Mouse (Mus musculus) neural tube, embryonic 13.5 days (tissue): ENCODE measurements around the gene Vdac1. TPM values are rescaled to one million over a fixed set of nuclear protein-coding genes. Genes with fewer than 3 reads are reported as not detected.

ENCODE experiments used
- ATAC-seq: fragments of 200-750 bp; cut with Nextera tagmentation; 2 replicates; pipeline ENCODE4 v1.8.0; 2017; ENCODE audit warnings: low read depth, mild to moderate bottlenecking, moderate TSS enrichment, moderate library complexity
- H3K27ac ChIP-seq: fragments of 300-500 bp; sonication (generic); replicated peaks from 2 replicates; pipeline ENCODE4 v1.5.1; 2015; ENCODE audit warnings: moderate library complexity, mild to moderate bottlenecking, inconsistent platforms
- H3K27me3 ChIP-seq: fragments of 300-500 bp; sonication (generic); 2 replicates; pipeline ENCODE4 v1.6.1; 2015; ENCODE audit warnings: mild to moderate bottlenecking, inconsistent platforms
- H3K36me3 ChIP-seq: fragments of 300-500 bp; sonication (generic); 2 replicates; pipeline ENCODE4 v1.6.1; 2015; ENCODE audit warnings: mild to moderate bottlenecking, inconsistent platforms
- H3K4me1 ChIP-seq: fragments of 300-500 bp; sonication (generic); replicated peaks from 2 replicates; pipeline ENCODE4 v1.6.1; 2015; ENCODE audit warnings: inconsistent platforms
- H3K4me2 ChIP-seq: fragments of 300-500 bp; sonication (generic); 2 replicates; pipeline ENCODE4 v1.6.1; 2015; ENCODE audit warnings: inconsistent platforms, mild to moderate bottlenecking, moderate library complexity
- H3K4me3 ChIP-seq: fragments of 300-500 bp; sonication (generic); 2 replicates; pipeline ENCODE4 v1.5.1; 2015; ENCODE audit warnings: mild to moderate bottlenecking, inconsistent platforms
- H3K9ac ChIP-seq: fragments of 300-500 bp; sonication (generic); 2 replicates; pipeline ENCODE4 v1.6.1; 2015; ENCODE audit warnings: moderate library complexity, mild to moderate bottlenecking, inconsistent platforms
- H3K9me3 ChIP-seq: fragments of 300-500 bp; sonication (generic); 2 replicates; pipeline ENCODE4 v1.6.1; 2016; ENCODE audit warnings: inconsistent platforms
- WGBS: fragments of 180-500 bp; shearing (Covaris S2); methylation state at CpG from one replicate; pipeline ENCODE4 v1.1.7; 2015; 5-methylcytosine and 5-hydroxymethylcytosine counted together
- polyA plus RNA-seq: library from polyadenylated mRNA; unstranded; fragments of >200 nt; fragmentation: Nextera tagmentation; extraction: Ambion mirVana; gene quantifications from 2 replicates; pipeline ENCODE4 v1.2.1, GENCODE M21; 2015

Vdac1 gene
- polyA plus RNA-seq, 1 experiment from 2014 or later, result 296 TPM

GRCm38 (mm10) chr11:52335924-52336323 lies 24.7 kb upstream of the Vdac1 start:
- Histone ChIP-seq H3K9me3 (no peaks in the 10 kb centered on the region), H3K4me1 (0 out of 2 replicates have a peak, but pooled peaks cover 4% of the 10 kb centered on the region), H3K9ac (no peak overlapping the region), H3K27ac (no peak overlapping the region), H3K4me2 (no peak overlapping the region), H3K4me3 (no peak overlapping the region), H3K36me3 (no peaks in the 10 kb centered on the region), H3K27me3 (no peaks in the 10 kb centered on the region)
- 73% methylated on average over 7 of the region's 7 CpGs for WGBS
- ATAC-seq, result no peak

GRCm38 (mm10) chr11:52337651-52338295 lies 22.9 kb upstream of the Vdac1 start:
- H3K36me3 ChIP-seq, result no peaks in the 10 kb centered on the region
- WGBS, result 69% methylated on average over 10 of the region's 10 CpGs
- H3K9ac ChIP-seq, result no peak overlapping the region
- ATAC-seq, result no peak
- H3K4me2 ChIP-seq, result no peak overlapping the region
- H3K4me1 ChIP-seq, result 0 out of 2 replicates have a peak, but pooled peaks cover under 1% of the 10 kb centered on the region
- no peak overlapping the region for H3K27ac ChIP-seq
- H3K9me3 ChIP-seq, result no peaks in the 10 kb centered on the region
- H3K4me3 ChIP-seq, result no peak overlapping the region
- H3K27me3 ChIP-seq, result no peaks in the 10 kb centered on the region

- no peak overlapping the region for H3K9ac ChIP-seq
- WGBS, result 77% methylated on average over 3 of the region's 3 CpGs
- no peaks in the 10 kb centered on the region for H3K4me1 ChIP-seq
- H3K27ac ChIP-seq, result no peak overlapping the region
- H3K36me3 ChIP-seq, result no peaks in the 10 kb centered on the region
- no peak overlapping the region for H3K4me3 ChIP-seq
- H3K27me3 ChIP-seq, result no peaks in the 10 kb centered on the region
- no peak for ATAC-seq
- no peak overlapping the region for H3K4me2 ChIP-seq
- no peaks in the 10 kb centered on the region for H3K9me3 ChIP-seq
Measured at GRCm38 (mm10) chr11:52338351-52338750, 22.3 kb upstream of the Vdac1 start.

- no peak overlapping the region for H3K27ac ChIP-seq
- no peak overlapping the region for H3K9ac ChIP-seq
- H3K9me3 ChIP-seq, result no peaks in the 10 kb centered on the region
- no peak for ATAC-seq
- H3K4me1 ChIP-seq, result no peaks in the 10 kb centered on the region
- no peak overlapping the region for H3K4me3 ChIP-seq
- no peaks in the 10 kb centered on the region for H3K36me3 ChIP-seq
- no peaks in the 10 kb centered on the region for H3K27me3 ChIP-seq
- 95% methylated on average over 4 of the region's 4 CpGs for WGBS
- H3K4me2 ChIP-seq, result no peak overlapping the region
Measured at GRCm38 (mm10) chr11:52339098-52339497, 21.6 kb upstream of the Vdac1 start.

- no peak for ATAC-seq
- Histone ChIP-seq H3K9ac (no peak overlapping the region), H3K4me1 (no peaks in the 10 kb centered on the region)
Measured at GRCm38 (mm10) chr11:52339512-52339911, 21.1 kb upstream of the Vdac1 start.

GRCm38 (mm10) chr11:52340123-52340864 lies 20.4 kb upstream of the Vdac1 start:
- 91% methylated on average over 12 of the region's 12 CpGs for WGBS
- Histone ChIP-seq H3K36me3 (no peaks in the 10 kb centered on the region), H3K27ac (no peak overlapping the region), H3K4me1 (no peaks in the 10 kb centered on the region), H3K4me2 (no peak overlapping the region), H3K9me3 (no peaks in the 10 kb centered on the region), H3K4me3 (no peak overlapping the region), H3K27me3 (no peaks in the 10 kb centered on the region), H3K9ac (no peak overlapping the region)
- ATAC-seq, result no peak

More at GRCm38 (mm10) chr11:52339512-52339911, 21.1 kb upstream of the Vdac1 start:
- H3K4me2 ChIP-seq, result no peak overlapping the region
- 90% methylated on average over 12 of the region's 12 CpGs for WGBS
- H3K9me3 ChIP-seq, result no peaks in the 10 kb centered on the region
- H3K36me3 ChIP-seq, result no peaks in the 10 kb centered on the region
- H3K27ac ChIP-seq, result no peak overlapping the region
- H3K4me3 ChIP-seq, result no peak overlapping the region
- no peaks in the 10 kb centered on the region for H3K27me3 ChIP-seq

- Histone ChIP-seq H3K4me1 (0 out of 2 replicates have a peak, but pooled peaks cover 4% of the 10 kb centered on the region), H3K4me2 (no peak overlapping the region), H3K27ac (no peak overlapping the region), H3K36me3 (no peaks in the 10 kb centered on the region), H3K27me3 (no peaks in the 10 kb centered on the region), H3K4me3 (no peak overlapping the region), H3K9ac (no peak overlapping the region), H3K9me3 (no peaks in the 10 kb centered on the region)
- WGBS, result 67% methylated on average over 9 of the region's 9 CpGs
- no peak for ATAC-seq
Measured at GRCm38 (mm10) chr11:52341001-52341400, 19.7 kb upstream of the Vdac1 start.

- Histone ChIP-seq H3K9me3 (no peaks in the 10 kb centered on the region), H3K27ac (no peak overlapping the region), H3K4me2 (no peak overlapping the region), H3K4me3 (no peak overlapping the region), H3K27me3 (no peaks in the 10 kb centered on the region), H3K9ac (no peak overlapping the region), H3K36me3 (no peaks in the 10 kb centered on the region), H3K4me1 (0 out of 2 replicates have a peak, but pooled peaks cover 5% of the 10 kb centered on the region)
- ATAC-seq, result no peak
- 72% methylated on average over 5 of the region's 5 CpGs for WGBS
Measured at GRCm38 (mm10) chr11:52341476-52341875, 19.2 kb upstream of the Vdac1 start.

- Histone ChIP-seq H3K9ac (no peak overlapping the region), H3K27me3 (no peaks in the 10 kb centered on the region), H3K27ac (no peak overlapping the region), H3K36me3 (no peaks in the 10 kb centered on the region), H3K4me3 (no peak overlapping the region), H3K4me2 (no peak overlapping the region), H3K9me3 (no peaks in the 10 kb centered on the region), H3K4me1 (0 out of 2 replicates have a peak, but pooled peaks cover 9% of the 10 kb centered on the region)
- ATAC-seq, result no peak
- WGBS, result 82% methylated on average over 4 of the region's 4 CpGs
Measured at GRCm38 (mm10) chr11:52342296-52342695, 18.4 kb upstream of the Vdac1 start.

GRCm38 (mm10) chr11:52343162-52343561 lies 17.5 kb upstream of the Vdac1 start:
- Histone ChIP-seq H3K36me3 (no peaks in the 10 kb centered on the region), H3K27me3 (no peaks in the 10 kb centered on the region), H3K27ac (no peak overlapping the region), H3K4me3 (no peak overlapping the region), H3K4me1 (0 out of 2 replicates have a peak, but pooled peaks cover 9% of the 10 kb centered on the region), H3K9ac (no peak overlapping the region), H3K4me2 (no peak overlapping the region), H3K9me3 (no peaks in the 10 kb centered on the region)
- peak; percentile 42; the same call in 1 of the 2 replicates for ATAC-seq
- 3% methylated on average over 6 of the region's 6 CpGs for WGBS

- Histone ChIP-seq H3K36me3 (no peaks in the 10 kb centered on the region), H3K9me3 (no peaks in the 10 kb centered on the region), H3K4me1 (0 out of 2 replicates have a peak, but pooled peaks cover 9% of the 10 kb centered on the region), H3K27me3 (no peaks in the 10 kb centered on the region), H3K4me2 (no peak overlapping the region), H3K9ac (no peak overlapping the region), H3K27ac (no peak overlapping the region), H3K4me3 (no peak overlapping the region)
- no peak for ATAC-seq
- 87% methylated on average over 12 of the region's 12 CpGs for WGBS
Measured at GRCm38 (mm10) chr11:52344991-52345777, 15.5 kb upstream of the Vdac1 start.
